ENCODE assay signal across 14 mouse cellular contexts in the genomic region with DNA sequence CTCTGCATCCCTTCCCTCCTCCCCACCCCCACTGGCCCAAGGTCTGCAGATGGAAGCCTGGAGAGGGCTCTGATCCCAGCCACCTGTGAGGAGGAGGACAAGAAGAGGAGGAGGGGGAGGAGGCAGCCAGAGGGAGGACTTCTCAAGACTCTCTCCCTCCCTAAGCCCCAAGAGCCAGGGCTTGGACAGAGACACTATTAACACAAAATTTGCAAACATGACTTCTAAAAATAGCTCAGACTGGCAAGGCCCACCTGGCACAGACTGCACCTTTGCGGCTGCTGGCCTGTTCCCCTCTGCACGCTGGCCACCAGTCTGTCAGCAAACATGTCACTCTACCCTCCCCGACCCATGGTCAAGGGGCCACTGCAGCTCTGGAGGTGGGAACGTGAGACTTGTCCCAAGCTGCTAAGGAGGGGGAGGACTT. TPM values are rescaled to one million over a fixed set of nuclear protein-coding genes. Genes with fewer than 3 reads are reported as not detected.
DNase-seq lines count a peak whose midpoint lies in the region; ATAC-seq and TF ChIP-seq lines count a peak whose summit lies in the region.
"Had no signal": no experiment of that assay in that cellular context is flagged by ENCODE, and none has a peak within 500 bp of the region (broad histone marks: within the 10 kb centered on the region; RNA-seq: fewer than 3 reads in every experiment).

No protein-coding gene starts in this region.

- WGBS in forebrain, embryonic 10.5 days: 67% methylated on average over 4 of the region's 4 CpGs
- 54% methylated on average over 4 of the region's 4 CpGs for WGBS in forebrain, embryonic 11.5 days
- WGBS in liver, adult 2 months: 15% methylated on average over 4 of the region's 4 CpGs
- WGBS in liver, postnatal 0 days (ENCODE audit: insufficient replicate concordance): 33% methylated on average over 4 of the region's 4 CpGs
- 60% methylated on average over 4 of the region's 4 CpGs for WGBS in hindbrain, embryonic 13.5 days
- WGBS in midbrain, embryonic 10.5 days: 54% methylated on average over 4 of the region's 4 CpGs

- peaks cover 24% of the 10 kb centered on the region for H3K4me1 ChIP-seq in forebrain, embryonic 10.5 days
- H3K4me1 ChIP-seq in forebrain, embryonic 11.5 days (replicated peaks; ENCODE audit: control insufficient read depth, insufficient read depth, low read length): peaks cover 5% of the 10 kb centered on the region; the same call in 1 of the 2 replicates
- H3K4me1 ChIP-seq in liver, adult 2 months (ENCODE audit: control insufficient read depth, insufficient read depth, low read length): peaks cover 2% of the 10 kb centered on the region; the same call in 1 of the 2 replicates
- 0 out of 2 replicates have a peak, but pooled peaks cover 3% of the 10 kb centered on the region for H3K4me1 ChIP-seq in liver, postnatal 0 days (ENCODE audit: insufficient read depth)
- H3K4me1 ChIP-seq in hindbrain, embryonic 13.5 days (replicated peaks): peaks cover 8% of the 10 kb centered on the region; the same call in 1 of the 2 replicates
- H3K4me1 ChIP-seq in midbrain, embryonic 10.5 days: peaks cover 19% of the 10 kb centered on the region

- no peak for DNase-seq in forebrain, embryonic 10.5 days (ENCODE audit: extremely low spot score, low spot score)
- DNase-seq in forebrain, embryonic 11.5 days (ENCODE audit: low spot score): no peak
- peak; percentile 28 for DNase-seq in liver, adult 2 months (ENCODE audit: extremely low read depth, low read depth, low spot score)
- DNase-seq in liver, postnatal 0 days: no peak
- DNase-seq in cerebellum, adult 9-10 months: peak; percentile 48
- peak; percentile 26 for DNase-seq in heart, postnatal 4 days
- no peak for DNase-seq in midbrain, embryonic 10.5 days (ENCODE audit: low spot score)
- DNase-seq: right cerebral cortex, postnatal 4 days had no signal

- no peak for TF ChIP-seq POLR2A in liver, adult 2 months (IDR thresholded peaks at IDR 0.05; ENCODE audit: extremely low read depth, insufficient read depth, low read length)

- no peak for TF ChIP-seq CTCF in liver, adult 2 months (IDR thresholded peaks at IDR 0.05; ENCODE audit: low read depth, low read length)
- no peak for TF ChIP-seq CTCF in liver, postnatal 0 days (IDR thresholded peaks at IDR 0.05; ENCODE audit: low read depth)

- peaks cover 18% of the 10 kb centered on the region for H3K27me3 ChIP-seq in forebrain, embryonic 10.5 days (ENCODE audit: poor library complexity, severe bottlenecking)
- H3K27me3 ChIP-seq in forebrain, embryonic 11.5 days (ENCODE audit: control insufficient read depth, insufficient read depth, low read length): no peaks in the 10 kb centered on the region
- no peaks in the 10 kb centered on the region for H3K27me3 ChIP-seq in liver, adult 2 months (ENCODE audit: control insufficient read depth, insufficient read depth, low read length)
- H3K27me3 ChIP-seq in liver, postnatal 0 days (ENCODE audit: insufficient read depth, low read length): peaks cover 7% of the 10 kb centered on the region; the same call in 1 of the 2 replicates
- peaks cover 18% of the 10 kb centered on the region; the same call in 1 of the 2 replicates for H3K27me3 ChIP-seq in hindbrain, embryonic 13.5 days
- H3K27me3 ChIP-seq in midbrain, embryonic 10.5 days (ENCODE audit: low read depth, poor library complexity, severe bottlenecking): peaks cover 16% of the 10 kb centered on the region

- no peak for ATAC-seq in forebrain, embryonic 11.5 days (replicated peaks; ENCODE audit: low FRiP score)
- ATAC-seq in liver, postnatal 0 days: no peak
- no peak for ATAC-seq in hindbrain, embryonic 13.5 days (ENCODE audit: low FRiP score)

- TF ChIP-seq EP300 in liver, postnatal 0 days (IDR thresholded peaks at IDR 0.05; ENCODE audit: low read depth): no peak

- no peaks in the 10 kb centered on the region for H3K36me3 ChIP-seq in forebrain, embryonic 10.5 days (replicated peaks)
- H3K36me3 ChIP-seq in forebrain, embryonic 11.5 days (ENCODE audit: control insufficient read depth, insufficient read depth, low read length): no peaks in the 10 kb centered on the region
- H3K36me3 ChIP-seq in liver, adult 2 months (ENCODE audit: control insufficient read depth, insufficient read depth, low read length): no peaks in the 10 kb centered on the region
- no peaks in the 10 kb centered on the region for H3K36me3 ChIP-seq in liver, postnatal 0 days (replicated peaks; ENCODE audit: insufficient read depth, low read length)
- no peaks in the 10 kb centered on the region for H3K36me3 ChIP-seq in hindbrain, embryonic 13.5 days
- no peaks in the 10 kb centered on the region for H3K36me3 ChIP-seq in midbrain, embryonic 10.5 days
- H3K36me3 ChIP-seq: forebrain, embryonic 12.5 days had no signal

- H3K9me3 ChIP-seq in forebrain, embryonic 10.5 days: no peaks in the 10 kb centered on the region
- no peaks in the 10 kb centered on the region for H3K9me3 ChIP-seq in forebrain, embryonic 11.5 days (ENCODE audit: control insufficient read depth, low read length)
- no peaks in the 10 kb centered on the region for H3K9me3 ChIP-seq in liver, postnatal 0 days (ENCODE audit: low read length)
- no peaks in the 10 kb centered on the region for H3K9me3 ChIP-seq in hindbrain, embryonic 13.5 days
- H3K9me3 ChIP-seq in midbrain, embryonic 10.5 days (replicated peaks): no peaks in the 10 kb centered on the region
- H3K9me3 ChIP-seq: forebrain, embryonic 12.5 days had no signal

- H3K9ac ChIP-seq in forebrain, embryonic 11.5 days (ENCODE audit: low read length): no peak overlapping the region
- H3K9ac ChIP-seq in liver, adult 2 months (ENCODE audit: low read depth, low read length): no peak overlapping the region
- H3K9ac ChIP-seq in liver, postnatal 0 days (replicated peaks): no peak overlapping the region
- no peak overlapping the region for H3K9ac ChIP-seq in hindbrain, embryonic 13.5 days
- H3K9ac ChIP-seq: forebrain, embryonic 12.5 days had no signal

- H3K27ac ChIP-seq in forebrain, embryonic 10.5 days: 0 out of 2 replicates have a peak overlapping the region, but pooled peaks have one; percentile 26
- H3K27ac ChIP-seq in forebrain, embryonic 11.5 days (ENCODE audit: low read depth, low read length): no peak overlapping the region
- no peak overlapping the region for H3K27ac ChIP-seq in liver, adult 2 months (replicated peaks; ENCODE audit: insufficient read depth, low read depth, low read length)
- no peak overlapping the region for H3K27ac ChIP-seq in liver, postnatal 0 days (ENCODE audit: low read depth)
- no peak overlapping the region for H3K27ac ChIP-seq in hindbrain, embryonic 13.5 days
- no peak overlapping the region for H3K27ac ChIP-seq in midbrain, embryonic 10.5 days (replicated peaks)
- H3K27ac ChIP-seq: forebrain, embryonic 12.5 days had no signal

- no peaks in the 10 kb centered on the region for H3K79me2 ChIP-seq in liver, adult 2 months (ENCODE audit: control insufficient read depth, insufficient read depth, low read length)

- H3K4me3 ChIP-seq in forebrain, embryonic 10.5 days: no peak overlapping the region
- H3K4me3 ChIP-seq in forebrain, embryonic 11.5 days (ENCODE audit: low read depth, low read length): no peak overlapping the region
- no peak overlapping the region for H3K4me3 ChIP-seq in liver, adult 2 months (ENCODE audit: insufficient read depth, low read depth, low read length)
- no peak overlapping the region for H3K4me3 ChIP-seq in liver, postnatal 0 days (ENCODE audit: low read depth, low read length)
- no peak overlapping the region for H3K4me3 ChIP-seq in hindbrain, embryonic 13.5 days
- no peak overlapping the region for H3K4me3 ChIP-seq in midbrain, embryonic 10.5 days
- H3K4me3 ChIP-seq: forebrain, embryonic 12.5 days had no signal

- no peak overlapping the region for H3K4me2 ChIP-seq in forebrain, embryonic 11.5 days (ENCODE audit: low read depth, low read length, severe bottlenecking)
- H3K4me2 ChIP-seq in liver, postnatal 0 days (ENCODE audit: low read depth, low read length): no peak overlapping the region
- no peak overlapping the region for H3K4me2 ChIP-seq in hindbrain, embryonic 13.5 days
- H3K4me2 ChIP-seq: forebrain, embryonic 12.5 days had no signal

RNA-seq across cellular contexts. Expression of a gene that starts 37.6 kb away (rescaled TPM):
- polyA plus RNA-seq in forebrain, embryonic 10.5 days (2016; fragmentation: Nextera tagmentation; extraction: Ambion mirVana): 0.41 and 0.48 TPM in 2 replicates
- polyA plus RNA-seq in forebrain, embryonic 11.5 days (2014; fragmentation: Nextera tagmentation; extraction: Ambion mirVana): 0.25 and 0.47 TPM in 2 replicates
- not detected in 2 replicates for total RNA-seq in liver, adult 2 months (2014; rRNA removed)
- 0.05 TPM in 1 of 2 replicates, not detected in the other for polyA plus RNA-seq in liver, adult 2 months (2012; rRNA removed)
- polyA plus RNA-seq in liver, postnatal 0 days (2015; fragmentation: Nextera tagmentation; extraction: Ambion mirVana): not detected in 2 replicates
- total RNA-seq in heart, postnatal 4 days (2021): not detected
- 0.27 and 0.42 TPM in 2 replicates for polyA plus RNA-seq in hindbrain, embryonic 13.5 days (2015; fragmentation: Nextera tagmentation; extraction: Ambion mirVana)
- 0.14 and 0.16 TPM in 2 replicates for polyA plus RNA-seq in midbrain, embryonic 10.5 days (2016; fragmentation: Nextera tagmentation; extraction: Ambion mirVana)
- total RNA-seq: common myeloid progenitor, adult 5-6 weeks; granulocyte monocyte progenitor cell, adult 5-6 weeks; neutrophil, adult 5-6 weeks had no signal
- polyA plus RNA-seq: C2C12 had no signal

Comparison
In these comparisons a context has a peak if more than half of its experiments do, and no peak if none do; other contexts are left out.
1. DNase-seq: peak in liver, adult 2 months (single experiment), cerebellum, adult 9-10 months (single experiment) and heart, postnatal 4 days (single experiment); none in forebrain, embryonic 10.5 days (single experiment), forebrain, embryonic 11.5 days (single experiment), liver, postnatal 0 days (single experiment) and midbrain, embryonic 10.5 days (single experiment).